Mouse (Mus musculus) liver, embryonic 16.5 days (tissue): Measurements from ENCODE around the gene Aak1. TPM values are rescaled to one million over a fixed set of nuclear protein-coding genes. Genes with fewer than 3 reads are reported as not detected.
A peak's percentile ranks its signal among the peaks of the same experiment; 100 is the strongest.
"Not testable (repeated sequence)": the region's sequence is repeated elsewhere in the genome, so short reads cannot be mapped to it uniquely, and the experiment has no call there.

Experiments used
- ATAC-seq: fragments of 200-750 bp; cut with Nextera tagmentation; 2 replicates; pipeline ENCODE4 v1.8.0; 2017; ENCODE audit warnings: low read depth, mild to moderate bottlenecking, moderate number of reproducible peaks, moderate library complexity
- H3K27ac ChIP-seq: fragments of 300-500 bp; sonication (generic); 2 replicates; pipeline ENCODE4 v1.5.1; 2014; ENCODE audit warnings: mild to moderate bottlenecking, low read length
- H3K27me3 ChIP-seq: fragments of 300-500 bp; sonication (generic); 2 replicates; pipeline ENCODE4 v1.6.1; 2014; ENCODE audit warnings: low read depth, low read length, mixed read lengths; ENCODE audit not compliant: control insufficient read depth, insufficient read depth
- H3K36me3 ChIP-seq: fragments of 300-500 bp; sonication (generic); 2 replicates; pipeline ENCODE4 v1.6.1; 2014; ENCODE audit warnings: mild to moderate bottlenecking; ENCODE audit not compliant: control insufficient read depth, insufficient read depth
- H3K4me1 ChIP-seq: fragments of 300-500 bp; sonication (generic); 2 replicates; pipeline ENCODE4 v1.6.1; 2014; ENCODE audit warnings: low read depth, low read length, mixed read lengths; ENCODE audit not compliant: control insufficient read depth
- H3K4me2 ChIP-seq: fragments of 300-500 bp; sonication (generic); 2 replicates; pipeline ENCODE4 v1.6.1; 2014; ENCODE audit warnings: low read depth, low read length, mixed read lengths
- H3K4me3 ChIP-seq: fragments of 300-500 bp; sonication (generic); 2 replicates; pipeline ENCODE4 v1.5.1; 2014; ENCODE audit warnings: low read depth, mild to moderate bottlenecking, low read length
- H3K9ac ChIP-seq: fragments of 300-500 bp; sonication (generic); 2 replicates; pipeline ENCODE4 v1.6.1; 2014; ENCODE audit warnings: low read depth, low read length
- H3K9me3 ChIP-seq: fragments of 300-500 bp; sonication (generic); replicated peaks from 2 replicates; pipeline ENCODE4 v1.6.1; 2016; ENCODE audit warnings: low read length; ENCODE audit not compliant: control insufficient read depth
- WGBS: fragments of 180-500 bp; shearing (Covaris S2); extraction: QIAGEN DNeasy Blood & Tissue Kit; methylation state at CpG from one replicate; pipeline ENCODE4 v1.1.7; 2014; ENCODE audit not compliant: insufficient replicate concordance; 5-methylcytosine and 5-hydroxymethylcytosine counted together
- polyA plus RNA-seq: library from polyadenylated mRNA; unstranded; fragments of >200 nt; fragmentation: Nextera tagmentation; extraction: Ambion mirVana; gene quantifications from 2 replicates; pipeline ENCODE4 v1.2.1, GENCODE M21; 2015

The Aak1 gene
- polyA plus RNA-seq, 1 experiment from 2014 or later: 3.4 TPM

- H3K4me1 ChIP-seq: peaks cover 2% of the 10 kb centered on the region
These were observed 177.7 kb downstream of the Aak1 start for GRCm38 (mm10) chr6:87026980-87027379.

GRCm38 (mm10) chr6:87028881-87029280 is 179.6 kb downstream of the Aak1 start:
- no peak for ATAC-seq

More at GRCm38 (mm10) chr6:87026980-87027379, 177.7 kb downstream of the Aak1 start:
- H3K27ac ChIP-seq: no peak overlapping the region
- H3K4me3 ChIP-seq: no peak overlapping the region
- H3K9me3 ChIP-seq: no peaks in the 10 kb centered on the region
- no peaks in the 10 kb centered on the region for H3K27me3 ChIP-seq
- no peak overlapping the region for H3K9ac ChIP-seq
- WGBS: 38% methylated on average over 7 of the region's 7 CpGs
- peaks cover 5% of the 10 kb centered on the region; the same call in 1 of the 2 replicates for H3K36me3 ChIP-seq
- ATAC-seq: no peak
- no peak overlapping the region for H3K4me2 ChIP-seq

GRCm38 (mm10) chr6:87031310-87031709 is 182.0 kb downstream of the Aak1 start:
- 68% methylated on average over 7 of the region's 7 CpGs for WGBS
- not testable (repeated sequence) for ATAC-seq

More at GRCm38 (mm10) chr6:87028881-87029280, 179.6 kb downstream of the Aak1 start:
- no peak overlapping the region for H3K27ac ChIP-seq
- H3K36me3 ChIP-seq: peaks cover 5% of the 10 kb centered on the region; the same call in 1 of the 2 replicates
- no peak overlapping the region for H3K9ac ChIP-seq
- no peaks in the 10 kb centered on the region for H3K9me3 ChIP-seq
- no peaks in the 10 kb centered on the region for H3K27me3 ChIP-seq
- H3K4me1 ChIP-seq: peaks cover 2% of the 10 kb centered on the region
- no peak overlapping the region for H3K4me2 ChIP-seq
- H3K4me3 ChIP-seq: no peak overlapping the region

GRCm38 (mm10) chr6:87032401-87032800 is 183.1 kb downstream of the Aak1 start:
- no peak overlapping the region for H3K4me3 ChIP-seq
- no peaks in the 10 kb centered on the region for H3K4me1 ChIP-seq
- no peak for ATAC-seq
- H3K27me3 ChIP-seq: no peaks in the 10 kb centered on the region
- H3K9ac ChIP-seq: no peak overlapping the region
- H3K9me3 ChIP-seq: no peaks in the 10 kb centered on the region
- H3K27ac ChIP-seq: no peak overlapping the region
- no peak overlapping the region for H3K4me2 ChIP-seq
- H3K36me3 ChIP-seq: no peaks in the 10 kb centered on the region
- WGBS: 67% methylated on average over 3 of the region's 3 CpGs

More at GRCm38 (mm10) chr6:87031310-87031709, 182.0 kb downstream of the Aak1 start:
- not testable (repeated sequence) for H3K9ac ChIP-seq, H3K27ac ChIP-seq, H3K27me3 ChIP-seq, H3K36me3 ChIP-seq, H3K4me1 ChIP-seq, H3K4me3 ChIP-seq, H3K4me2 ChIP-seq, H3K9me3 ChIP-seq

- Histone ChIP-seq H3K27me3 (no peaks in the 10 kb centered on the region), H3K4me1 (no peaks in the 10 kb centered on the region), H3K36me3 (no peaks in the 10 kb centered on the region), H3K4me2 (no peak overlapping the region), H3K9ac (no peak overlapping the region), H3K9me3 (no peaks in the 10 kb centered on the region), H3K27ac (no peak overlapping the region), H3K4me3 (no peak overlapping the region)
- 63% methylated on average over 3 of the region's 3 CpGs for WGBS
- no peak for ATAC-seq
These were observed 185.1 kb downstream of the Aak1 start for GRCm38 (mm10) chr6:87034395-87034794.

GRCm38 (mm10) chr6:87037826-87038620 is 188.7 kb downstream of the Aak1 start:
- no peak overlapping the region for H3K27ac ChIP-seq
- H3K4me2 ChIP-seq: no peak overlapping the region
- no peak for ATAC-seq
- H3K4me1 ChIP-seq: peaks cover 7% of the 10 kb centered on the region
- H3K9me3 ChIP-seq: no peaks in the 10 kb centered on the region
- no peaks in the 10 kb centered on the region for H3K27me3 ChIP-seq
- H3K36me3 ChIP-seq: no peaks in the 10 kb centered on the region
- 71% methylated on average over 10 of the region's 10 CpGs for WGBS
- H3K4me3 ChIP-seq: no peak overlapping the region
- no peak overlapping the region for H3K9ac ChIP-seq

- no peak overlapping the region for H3K27ac ChIP-seq
- peaks cover 16% of the 10 kb centered on the region for H3K4me1 ChIP-seq
- no peak overlapping the region for H3K4me2 ChIP-seq
- no peaks in the 10 kb centered on the region for H3K27me3 ChIP-seq
- 75% methylated on average over 8 of the region's 8 CpGs for WGBS
- no peak overlapping the region for H3K4me3 ChIP-seq
- ATAC-seq: no peak
- no peaks in the 10 kb centered on the region for H3K9me3 ChIP-seq
- H3K9ac ChIP-seq: no peak overlapping the region
- H3K36me3 ChIP-seq: no peaks in the 10 kb centered on the region
These were observed 189.8 kb downstream of the Aak1 start for GRCm38 (mm10) chr6:87039161-87039560.

- H3K36me3 ChIP-seq: no peaks in the 10 kb centered on the region
- H3K27ac ChIP-seq: no peak overlapping the region
- H3K4me1 ChIP-seq: peaks cover 19% of the 10 kb centered on the region
- H3K4me3 ChIP-seq: no peak overlapping the region
- H3K9me3 ChIP-seq: no peaks in the 10 kb centered on the region
- no peak for ATAC-seq
- no peak overlapping the region for H3K9ac ChIP-seq
- no peaks in the 10 kb centered on the region for H3K27me3 ChIP-seq
- WGBS: 39% methylated on average over 4 of the region's 4 CpGs
- no peak overlapping the region for H3K4me2 ChIP-seq
These were observed 191.7 kb downstream of the Aak1 start for GRCm38 (mm10) chr6:87040971-87041370.

- ATAC-seq: no peak
- H3K27me3 ChIP-seq: no peaks in the 10 kb centered on the region
- peaks cover 19% of the 10 kb centered on the region for H3K4me1 ChIP-seq
- peak overlapping the region; percentile 95; the same call in 1 of the 2 replicates for H3K27ac ChIP-seq
- no peak overlapping the region for H3K9ac ChIP-seq
- 61% methylated on average over 7 of the region's 7 CpGs for WGBS
- H3K4me3 ChIP-seq: peak overlapping the region; percentile 86
- no peaks in the 10 kb centered on the region for H3K9me3 ChIP-seq
- no peaks in the 10 kb centered on the region for H3K36me3 ChIP-seq
- peak overlapping the region; percentile 95 for H3K4me2 ChIP-seq
These were observed 192.1 kb downstream of the Aak1 start for GRCm38 (mm10) chr6:87041431-87041830.
